In the genomic region with DNA sequence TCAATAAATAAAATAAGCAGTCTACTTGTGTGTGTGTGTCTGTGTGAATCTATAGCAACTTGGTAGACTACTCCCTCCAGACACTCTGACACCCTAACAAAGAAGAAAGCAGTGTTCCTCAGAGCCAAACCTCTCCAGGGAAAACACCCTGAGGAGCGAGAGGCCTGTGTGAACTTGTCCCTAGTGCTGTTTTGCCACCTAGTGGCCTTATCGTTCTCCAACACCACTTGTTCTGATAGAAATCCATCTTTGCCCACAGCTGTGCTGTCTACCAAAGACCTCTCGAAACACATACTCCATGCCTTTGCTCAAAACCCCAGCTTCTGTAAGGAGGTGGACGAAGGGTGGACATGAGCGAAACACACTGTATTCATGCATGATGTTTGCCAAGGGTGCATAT, we compare ENCODE assay signal across 8 mouse cellular contexts. TPM values are rescaled to one million over a fixed set of nuclear protein-coding genes. Genes with fewer than 3 reads are reported as not detected.
DNase-seq lines count a peak whose midpoint lies in the region; ATAC-seq and TF ChIP-seq lines count a peak whose summit lies in the region.

No protein-coding gene starts in this region.

- H3K4me1 ChIP-seq in ES-Bruce4 (ENCODE audit: control insufficient read depth, insufficient read depth, low read length) = no peaks in the 10 kb centered on the region
- H3K4me1 ChIP-seq in forebrain, embryonic 13.5 days = 0 out of 2 replicates have a peak, but pooled peaks cover 5% of the 10 kb centered on the region
- H3K4me1 ChIP-seq in lung, embryonic 14.5 days (ENCODE audit: insufficient read depth) = 0 out of 2 replicates have a peak, but pooled peaks cover 6% of the 10 kb centered on the region

- WGBS in forebrain, embryonic 13.5 days = 30% methylated on average over 5 of the region's 5 CpGs
- 23% methylated on average over 5 of the region's 5 CpGs for WGBS in lung, embryonic 14.5 days

- no peak overlapping the region for H3K4me3 ChIP-seq in ES-Bruce4 (ENCODE audit: low read depth, low read length)
- H3K4me3 ChIP-seq in forebrain, embryonic 13.5 days = no peak overlapping the region
- no peak overlapping the region for H3K4me3 ChIP-seq in lung, embryonic 14.5 days (ENCODE audit: low read depth, low read length)

- intact Hi-C loops in heart, postnatal 25 days (cut with DNase I) = loop anchor here (1.0 to 10.0 kb wide), 3 partner anchors 29 to 76 kb away; partner anchors contain the start of gene Mettl17

- TF ChIP-seq POLR2A in ES-Bruce4 (IDR thresholded peaks at IDR 0.05; ENCODE audit: insufficient read depth, low read length) = no peak

- peak; percentile 56 for TF ChIP-seq CTCF in ES-Bruce4 (IDR thresholded peaks at IDR 0.05; ENCODE audit: low read depth, low read length)
- TF ChIP-seq CTCF in lung, embryonic 14.5 days (IDR thresholded peaks at IDR 0.05; ENCODE audit: low read depth) = peak; percentile 85

- no peak overlapping the region for H3K4me2 ChIP-seq in forebrain, embryonic 13.5 days
- no peak overlapping the region for H3K4me2 ChIP-seq in lung, embryonic 14.5 days

- no peak overlapping the region for H3K27ac ChIP-seq in ES-Bruce4 (ENCODE audit: insufficient read depth, low read length)
- H3K27ac ChIP-seq in forebrain, embryonic 13.5 days = no peak overlapping the region
- no peak overlapping the region; the same call in 1 of the 2 replicates for H3K27ac ChIP-seq in lung, embryonic 14.5 days (ENCODE audit: low read depth)

- TF ChIP-seq EP300 in ES-Bruce4 (IDR thresholded peaks at IDR 0.05; ENCODE audit: insufficient read depth, low read depth, low read length) = no peak

- H3K36me3 ChIP-seq in ES-Bruce4 (ENCODE audit: control insufficient read depth, insufficient read depth, low read length, poor library complexity, severe bottlenecking) = no peaks in the 10 kb centered on the region
- no peaks in the 10 kb centered on the region for H3K36me3 ChIP-seq in forebrain, embryonic 13.5 days (ENCODE audit: poor library complexity, severe bottlenecking)
- no peaks in the 10 kb centered on the region for H3K36me3 ChIP-seq in lung, embryonic 14.5 days (ENCODE audit: insufficient read depth)

- peak; percentile 91 for DNase-seq in brain, adult 2 months (ENCODE audit: low read depth, low spot score)
- DNase-seq in heart, postnatal 25 days (ENCODE audit: low spot score) = peak; percentile 37
- peak; percentile 81 to 86 for DNase-seq in kidney, postnatal 36 days
- peak; percentile 87 for DNase-seq in lung, embryonic 14.5 days
- peak; percentile 55 for DNase-seq in ovary, postnatal 14 days (ENCODE audit: low spot score)
- DNase-seq in spleen, postnatal 4 days (ENCODE audit: low spot score in 2 of 2) = no peak

- H3K9ac ChIP-seq in ES-Bruce4 (ENCODE audit: low read depth, poor library complexity, severe bottlenecking) = no peak overlapping the region
- H3K9ac ChIP-seq in forebrain, embryonic 13.5 days = peak overlapping the region; percentile 8; the same call in 1 of the 2 replicates
- no peak overlapping the region for H3K9ac ChIP-seq in lung, embryonic 14.5 days

- ATAC-seq in forebrain, embryonic 13.5 days = peak; percentile 92
- peak; percentile 86 for ATAC-seq in lung, embryonic 14.5 days (ENCODE audit: insufficient read depth)

- no peaks in the 10 kb centered on the region for H3K9me3 ChIP-seq in ES-Bruce4 (replicated peaks; ENCODE audit: control insufficient read depth, insufficient read depth, low read length, poor library complexity, severe bottlenecking)
- no peaks in the 10 kb centered on the region for H3K9me3 ChIP-seq in forebrain, embryonic 13.5 days (replicated peaks)
- no peaks in the 10 kb centered on the region for H3K9me3 ChIP-seq in lung, embryonic 14.5 days (ENCODE audit: low read depth, low read length)

- no peaks in the 10 kb centered on the region for H3K27me3 ChIP-seq in ES-Bruce4 (ENCODE audit: control insufficient read depth, insufficient read depth, low read length, poor library complexity, severe bottlenecking)
- no peaks in the 10 kb centered on the region for H3K27me3 ChIP-seq in forebrain, embryonic 13.5 days
- no peaks in the 10 kb centered on the region for H3K27me3 ChIP-seq in lung, embryonic 14.5 days (ENCODE audit: insufficient read depth, low read length)

RNA-seq across cellular contexts. Expression of gene Rnase13, which starts 8.3 kb away (rescaled TPM):
- not detected in 2 replicates for polyA plus RNA-seq in ES-Bruce4 (2011; ENCODE audit: insufficient read depth, insufficient read length, low read depth, missing spikeins)
- not detected in 2 replicates for polyA plus RNA-seq in forebrain, embryonic 13.5 days (2015; fragmentation: Nextera tagmentation; extraction: Ambion mirVana)
- not detected for total RNA-seq in heart, postnatal 25 days (2021)
- not detected in 2 replicates for polyA plus RNA-seq in lung, embryonic 14.5 days (2014; fragmentation: Nextera tagmentation; extraction: Ambion mirVana)

RNA-seq across cellular contexts. Expression of gene Tppp2, which starts 12.6 kb away (rescaled TPM):
- polyA plus RNA-seq in ES-Bruce4 (2011; ENCODE audit: insufficient read depth, insufficient read length, low read depth, missing spikeins) = not detected in 2 replicates
- not detected in 2 replicates for polyA plus RNA-seq in forebrain, embryonic 13.5 days (2015; fragmentation: Nextera tagmentation; extraction: Ambion mirVana)
- total RNA-seq in heart, postnatal 25 days (2021) = not detected
- polyA plus RNA-seq in lung, embryonic 14.5 days (2014; fragmentation: Nextera tagmentation; extraction: Ambion mirVana) = not detected in 2 replicates

RNA-seq across cellular contexts. Expression of gene Ndrg2, which starts 16.9 kb away (rescaled TPM):
- polyA plus RNA-seq in ES-Bruce4 (2011; ENCODE audit: insufficient read depth, insufficient read length, low read depth, missing spikeins) = 26.7 and 30.2 TPM in 2 replicates
- polyA plus RNA-seq in forebrain, embryonic 13.5 days (2015; fragmentation: Nextera tagmentation; extraction: Ambion mirVana) = 98.2 and 99.0 TPM in 2 replicates
- 1,000 to 10,000 TPM; 1,299 to 1,387 TPM for total RNA-seq in heart, postnatal 25 days (2021)
- 22.7 and 24.0 TPM in 2 replicates for polyA plus RNA-seq in lung, embryonic 14.5 days (2014; fragmentation: Nextera tagmentation; extraction: Ambion mirVana)

RNA-seq across cellular contexts. Expression of gene Slc39a2, which starts 38.1 kb away (rescaled TPM):
- 2.7 and 3.3 TPM in 2 replicates for polyA plus RNA-seq in ES-Bruce4 (2011; ENCODE audit: insufficient read depth, insufficient read length, low read depth, missing spikeins)
- polyA plus RNA-seq in forebrain, embryonic 13.5 days (2015; fragmentation: Nextera tagmentation; extraction: Ambion mirVana) = 1.3 and 1.5 TPM in 2 replicates
- under 1 TPM in 1 of 2 experiments, not detected in 1; 0.36 TPM for total RNA-seq in heart, postnatal 25 days (2021)
- polyA plus RNA-seq in lung, embryonic 14.5 days (2014; fragmentation: Nextera tagmentation; extraction: Ambion mirVana) = 0.07 and 0.42 TPM in 2 replicates

RNA-seq across cellular contexts. Expression of gene Mettl17, which starts 46.2 kb away (rescaled TPM):
- 19.2 and 24.2 TPM in 2 replicates for polyA plus RNA-seq in ES-Bruce4 (2011; ENCODE audit: insufficient read depth, insufficient read length, low read depth, missing spikeins)
- 60.5 and 76.5 TPM in 2 replicates for polyA plus RNA-seq in forebrain, embryonic 13.5 days (2015; fragmentation: Nextera tagmentation; extraction: Ambion mirVana)
- 10 to 100 TPM; 19.8 to 20.9 TPM for total RNA-seq in heart, postnatal 25 days (2021)
- polyA plus RNA-seq in lung, embryonic 14.5 days (2014; fragmentation: Nextera tagmentation; extraction: Ambion mirVana) = 32.4 and 38.4 TPM in 2 replicates

Comparison
In these comparisons a context has a peak if more than half of its experiments do, and no peak if none do; other contexts are left out.
1. DNase-seq: peak in brain, adult 2 months (single experiment), heart, postnatal 25 days (single experiment), kidney, postnatal 36 days (2 of 2), lung, embryonic 14.5 days (single experiment) and ovary, postnatal 14 days (single experiment); none in spleen, postnatal 4 days (0 of 2).